Mouse (Mus musculus): Measurements from ENCODE around the gene Dgat2. TPM values are rescaled to one million over a fixed set of nuclear protein-coding genes. Genes with fewer than 3 reads are reported as not detected.

Gene Dgat2
- polyA plus RNA-seq, 1 experiment from 2014 or later = 31.2 TPM

DNA sequence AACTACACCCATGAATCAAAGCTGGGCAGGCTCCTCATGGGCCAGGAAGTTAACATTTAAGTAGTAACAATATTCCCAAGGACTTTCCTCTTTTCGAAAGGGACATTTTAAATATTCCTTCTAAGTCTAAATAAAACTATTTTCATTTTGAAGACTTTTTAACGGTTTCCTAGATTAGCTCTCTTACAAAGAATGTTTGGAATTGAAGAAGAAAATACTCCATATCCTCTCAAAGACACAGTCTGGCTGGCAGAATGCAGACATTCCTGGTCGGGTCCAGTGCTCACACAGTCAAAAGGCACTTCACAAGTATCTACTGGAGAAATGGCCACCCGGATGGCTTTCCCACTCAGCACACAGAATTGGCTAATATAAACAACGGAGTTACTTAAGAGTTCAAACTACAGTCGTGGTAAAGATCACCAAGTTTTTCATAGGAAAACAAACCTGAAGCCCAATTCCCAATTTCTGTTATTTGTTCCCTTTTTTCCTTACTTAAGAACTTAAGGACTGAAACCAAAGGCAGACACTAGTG is 50.6 kb downstream of the Dgat2 start:
- no peak for ATAC-seq (replicated peaks; ENCODE audit: low FRiP score)
- Histone ChIP-seq H3K36me3 (no peaks in the 10 kb centered on the region), H3K9me3 (replicated peaks) (no peaks in the 10 kb centered on the region), H3K27ac (peak overlapping the region; percentile 78), H3K4me3 (replicated peaks) (no peak overlapping the region), H3K4me1 (peaks cover 47% of the 10 kb centered on the region), H3K4me2 (no peak overlapping the region), H3K27me3 (no peaks in the 10 kb centered on the region), H3K9ac (no peak overlapping the region)
- 45% methylated on average over 6 of the region's 6 CpGs for WGBS

DNA sequence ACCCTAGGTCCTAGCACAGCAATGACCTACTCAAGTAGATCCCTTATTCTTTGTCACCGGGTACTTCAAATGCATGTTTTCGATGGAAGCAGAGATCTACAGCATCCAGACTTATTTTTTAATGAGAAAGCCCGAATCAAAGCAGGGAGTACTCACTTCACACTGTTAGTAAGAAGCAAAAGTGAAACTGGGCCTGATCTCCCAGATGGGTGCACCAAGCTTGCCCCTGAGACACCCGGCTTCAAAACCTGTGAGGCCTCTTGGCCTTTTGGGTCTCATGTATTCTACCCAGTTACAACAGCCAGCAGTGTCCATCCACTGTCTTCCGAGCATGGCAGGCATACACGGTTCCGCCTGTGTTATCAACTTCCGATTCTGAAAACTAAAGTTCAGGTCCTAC is 53.6 kb downstream of the Dgat2 start:
- no peak for ATAC-seq (replicated peaks; ENCODE audit: low FRiP score)
- H3K27me3 ChIP-seq = no peaks in the 10 kb centered on the region
- H3K9me3 ChIP-seq (replicated peaks) = no peaks in the 10 kb centered on the region
- H3K4me1 ChIP-seq = peaks cover 56% of the 10 kb centered on the region
- no peak overlapping the region for H3K9ac ChIP-seq
- WGBS = 89% methylated on average over 8 of the region's 8 CpGs
- no peaks in the 10 kb centered on the region; the same call in 1 of the 2 replicates for H3K36me3 ChIP-seq
- H3K4me3 ChIP-seq (replicated peaks) = no peak overlapping the region
- no peak overlapping the region for H3K4me2 ChIP-seq
- no peak overlapping the region for H3K27ac ChIP-seq

DNA sequence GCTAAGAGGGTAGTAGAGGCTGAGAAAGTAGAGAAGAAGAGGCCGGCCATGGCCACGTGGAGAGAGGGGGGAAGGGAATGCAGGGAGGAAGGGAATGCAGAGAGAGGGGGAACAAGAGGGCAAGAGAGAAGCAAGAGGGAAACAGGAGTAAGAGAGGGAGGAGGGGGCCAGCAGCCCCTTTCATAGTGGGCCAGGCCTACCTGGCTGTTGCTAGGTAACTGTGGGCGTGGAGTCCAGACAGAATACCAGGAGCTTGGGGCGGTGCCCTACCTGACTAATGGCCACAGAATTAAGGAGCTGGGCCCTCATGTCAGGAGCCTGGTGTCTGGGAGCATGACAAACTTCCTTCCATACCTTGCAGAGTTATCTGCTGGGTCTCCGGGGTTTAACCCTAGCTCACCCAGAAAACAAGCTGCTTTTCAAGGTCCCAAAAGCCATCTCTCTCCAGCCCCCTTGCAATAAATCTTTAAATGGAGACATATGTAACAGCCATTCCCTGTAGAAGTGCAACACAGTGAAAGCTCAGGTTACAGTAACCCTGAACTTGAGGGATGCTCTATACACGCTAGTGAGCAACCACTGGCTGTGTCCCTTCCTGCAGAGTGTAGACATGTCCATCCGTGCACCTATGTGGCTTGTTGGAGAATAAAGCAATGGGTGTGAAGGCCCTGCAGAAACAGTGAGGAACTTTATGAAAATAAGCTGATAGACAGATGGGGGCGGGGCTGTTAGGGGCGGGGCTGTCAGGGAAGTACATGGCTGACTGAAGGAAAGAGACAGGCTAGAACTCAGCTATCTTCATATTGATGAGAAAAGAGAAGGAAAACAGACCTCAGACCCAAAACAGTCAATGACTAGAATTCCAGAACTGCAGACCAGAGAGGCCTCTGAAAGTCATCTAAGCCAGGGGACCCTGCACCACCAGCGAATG is 54.2 kb downstream of the Dgat2 start:
- no peak overlapping the region for H3K9ac ChIP-seq
- H3K27me3 ChIP-seq = no peaks in the 10 kb centered on the region
- ATAC-seq (replicated peaks; ENCODE audit: low FRiP score) = peak; percentile 87
- H3K4me3 ChIP-seq (replicated peaks) = no peak overlapping the region
- H3K4me1 ChIP-seq = peaks cover 60% of the 10 kb centered on the region
- peak overlapping the region; percentile 37; the same call in 1 of the 2 replicates for H3K4me2 ChIP-seq
- no peaks in the 10 kb centered on the region for H3K9me3 ChIP-seq (replicated peaks)
- WGBS = 37% methylated on average over 10 of the region's 10 CpGs
- no peaks in the 10 kb centered on the region; the same call in 1 of the 2 replicates for H3K36me3 ChIP-seq
- peak overlapping the region; percentile 84 for H3K27ac ChIP-seq

DNA sequence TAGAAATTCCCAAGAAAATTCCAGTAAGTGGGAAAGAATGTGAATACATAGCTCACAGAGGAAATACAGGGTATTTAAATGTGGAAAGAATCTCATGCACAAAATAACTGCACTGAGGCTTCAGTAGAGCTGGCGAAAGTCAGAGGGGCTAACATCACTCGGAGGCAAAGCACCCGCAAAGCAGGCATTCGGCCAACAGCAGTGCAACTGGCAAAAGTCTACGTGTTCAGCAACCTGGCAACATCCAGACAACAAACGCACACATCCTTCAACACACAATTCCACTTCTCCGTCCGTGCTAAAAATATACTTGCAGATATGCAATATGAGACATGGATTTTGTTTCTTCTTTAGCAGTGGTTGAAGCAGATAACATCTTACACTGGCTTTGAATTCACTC is 56.5 kb downstream of the Dgat2 start:
- no peak overlapping the region for H3K9ac ChIP-seq
- no peaks in the 10 kb centered on the region for H3K27me3 ChIP-seq
- H3K4me3 ChIP-seq (replicated peaks) = no peak overlapping the region
- no peaks in the 10 kb centered on the region for H3K9me3 ChIP-seq (replicated peaks)
- H3K4me1 ChIP-seq = peaks cover 56% of the 10 kb centered on the region
- H3K4me2 ChIP-seq = no peak overlapping the region
- no peak overlapping the region for H3K27ac ChIP-seq
- 74% methylated on average over 8 of the region's 8 CpGs for WGBS
- H3K36me3 ChIP-seq = no peaks in the 10 kb centered on the region; the same call in 1 of the 2 replicates
- ATAC-seq (replicated peaks; ENCODE audit: low FRiP score) = no peak

DNA sequence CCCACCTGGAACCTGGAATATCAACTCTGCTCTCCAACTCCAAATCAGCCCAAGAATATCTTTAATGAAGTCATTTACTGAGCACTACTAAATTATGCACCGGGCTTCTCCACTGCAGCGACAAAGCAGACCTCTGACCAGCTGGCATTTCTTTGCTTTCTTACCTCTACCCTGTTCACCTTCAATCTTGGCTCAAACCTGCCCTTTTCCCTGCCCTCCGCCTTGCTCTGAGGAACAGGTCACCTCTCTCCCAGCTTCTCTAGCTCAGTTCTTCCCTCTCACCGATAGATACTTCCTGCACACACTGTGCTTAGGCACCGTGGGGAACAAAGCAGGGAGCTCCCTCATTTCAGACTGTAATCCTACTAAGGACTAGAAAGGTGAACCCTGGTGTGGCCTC is 59.9 kb downstream of the Dgat2 start:
- WGBS = 62% methylated on average over 5 of the region's 5 CpGs
- Histone ChIP-seq H3K36me3 (peaks cover 4% of the 10 kb centered on the region), H3K4me2 (no peak overlapping the region), H3K27me3 (no peaks in the 10 kb centered on the region), H3K4me1 (peaks cover 28% of the 10 kb centered on the region), H3K27ac (no peak overlapping the region), H3K9me3 (replicated peaks) (no peaks in the 10 kb centered on the region), H3K4me3 (replicated peaks) (no peak overlapping the region), H3K9ac (no peak overlapping the region)
- ATAC-seq (replicated peaks; ENCODE audit: low FRiP score) = no peak

DNA sequence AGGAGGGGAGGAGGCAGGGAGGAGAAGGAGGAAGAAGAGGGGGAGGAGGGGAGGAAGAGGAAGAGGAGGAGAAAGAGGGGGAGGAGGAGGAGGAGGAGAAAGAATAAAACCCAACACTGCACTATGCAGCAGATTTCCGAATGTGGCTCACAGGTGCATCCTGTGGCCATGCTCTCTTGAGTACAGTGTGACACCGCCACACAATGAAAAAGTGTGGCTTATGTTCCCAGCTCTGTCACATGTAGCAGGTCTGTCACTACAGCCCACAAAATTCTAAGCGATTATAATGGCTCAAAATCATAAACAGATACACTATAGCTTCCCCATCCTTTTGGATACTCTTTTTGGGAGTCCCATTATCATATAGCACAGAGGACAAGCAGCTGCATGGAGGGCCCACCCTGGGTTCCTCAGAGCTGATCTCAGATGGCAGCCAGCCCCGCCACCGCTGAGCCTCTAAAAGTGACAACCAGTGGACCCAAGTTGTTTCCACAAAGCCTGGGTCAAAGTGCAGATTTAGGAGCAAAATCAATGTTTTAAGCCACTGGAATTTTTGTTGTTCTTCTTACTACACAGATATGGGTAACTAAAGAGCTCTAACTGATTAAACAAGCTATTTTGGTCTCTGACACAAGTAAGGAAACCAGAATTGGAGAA is 61.5 kb downstream of the Dgat2 start:
- H3K27me3 ChIP-seq = no peaks in the 10 kb centered on the region
- peaks cover 12% of the 10 kb centered on the region; the same call in 1 of the 2 replicates for H3K4me1 ChIP-seq
- ATAC-seq (replicated peaks; ENCODE audit: low FRiP score) = no peak
- H3K9me3 ChIP-seq (replicated peaks) = no peaks in the 10 kb centered on the region
- 78% methylated on average over 5 of the region's 5 CpGs for WGBS
- no peak overlapping the region for H3K4me2 ChIP-seq
- no peak overlapping the region for H3K4me3 ChIP-seq (replicated peaks)
- no peak overlapping the region for H3K27ac ChIP-seq
- peaks cover 4% of the 10 kb centered on the region for H3K36me3 ChIP-seq
- no peak overlapping the region for H3K9ac ChIP-seq

DNA sequence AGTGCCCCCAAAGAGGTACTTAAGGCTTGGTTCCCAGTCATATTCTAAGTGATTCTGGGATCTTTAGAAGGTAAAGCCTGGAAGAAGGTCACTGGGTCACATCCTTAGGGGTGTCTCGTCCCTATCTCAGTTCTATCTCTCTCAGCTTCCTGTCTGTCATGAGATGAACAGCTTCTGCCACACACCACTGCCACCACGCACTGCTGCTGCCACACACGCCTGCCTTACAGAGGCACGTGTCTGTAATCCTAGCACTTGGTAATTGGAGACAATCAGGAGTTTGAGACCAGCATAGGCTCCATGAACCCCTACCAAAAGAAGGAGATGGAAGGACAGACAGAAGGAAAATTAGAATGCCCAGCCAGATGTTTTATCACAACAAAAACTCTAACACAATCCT is 62.4 kb downstream of the Dgat2 start:
- Histone ChIP-seq H3K4me1 (peaks cover 12% of the 10 kb centered on the region; the same call in 1 of the 2 replicates), H3K27me3 (no peaks in the 10 kb centered on the region), H3K9me3 (replicated peaks) (no peaks in the 10 kb centered on the region), H3K36me3 (peaks cover 4% of the 10 kb centered on the region), H3K4me3 (replicated peaks) (no peak overlapping the region), H3K27ac (no peak overlapping the region), H3K4me2 (no peak overlapping the region), H3K9ac (no peak overlapping the region)
- 57% methylated on average over 4 of the region's 4 CpGs for WGBS
- ATAC-seq (replicated peaks; ENCODE audit: low FRiP score) = no peak

DNA sequence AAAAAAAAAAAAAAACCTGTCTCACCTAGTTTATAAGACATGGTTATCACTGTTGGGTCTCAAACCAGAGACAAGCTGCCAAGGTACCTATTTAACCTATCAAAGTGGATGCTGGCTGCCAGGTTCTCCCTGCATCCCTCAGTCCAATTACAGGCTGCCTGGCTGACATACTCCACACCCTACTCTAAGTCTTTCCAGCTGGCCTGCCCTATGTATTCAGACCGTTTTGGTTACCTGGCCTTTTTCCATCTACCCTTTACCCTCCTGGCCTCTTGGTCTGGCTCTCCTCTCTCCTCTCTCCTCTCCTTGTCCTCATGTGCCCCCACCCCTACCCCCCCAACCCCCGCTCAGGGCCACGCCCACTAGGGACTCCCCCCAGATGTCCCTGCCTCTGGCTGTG is 65.7 kb downstream of the Dgat2 start:
- H3K36me3 ChIP-seq = peaks cover 4% of the 10 kb centered on the region
- no peak overlapping the region for H3K4me2 ChIP-seq
- ATAC-seq (replicated peaks; ENCODE audit: low FRiP score) = no peak
- H3K27me3 ChIP-seq = no peaks in the 10 kb centered on the region
- no peak overlapping the region for H3K4me3 ChIP-seq (replicated peaks)
- peaks cover 3% of the 10 kb centered on the region; the same call in 1 of the 2 replicates for H3K4me1 ChIP-seq
- 76% methylated on average over 3 of the region's 3 CpGs for WGBS
- no peaks in the 10 kb centered on the region for H3K9me3 ChIP-seq (replicated peaks)
- H3K27ac ChIP-seq = no peak overlapping the region
- H3K9ac ChIP-seq = no peak overlapping the region

DNA sequence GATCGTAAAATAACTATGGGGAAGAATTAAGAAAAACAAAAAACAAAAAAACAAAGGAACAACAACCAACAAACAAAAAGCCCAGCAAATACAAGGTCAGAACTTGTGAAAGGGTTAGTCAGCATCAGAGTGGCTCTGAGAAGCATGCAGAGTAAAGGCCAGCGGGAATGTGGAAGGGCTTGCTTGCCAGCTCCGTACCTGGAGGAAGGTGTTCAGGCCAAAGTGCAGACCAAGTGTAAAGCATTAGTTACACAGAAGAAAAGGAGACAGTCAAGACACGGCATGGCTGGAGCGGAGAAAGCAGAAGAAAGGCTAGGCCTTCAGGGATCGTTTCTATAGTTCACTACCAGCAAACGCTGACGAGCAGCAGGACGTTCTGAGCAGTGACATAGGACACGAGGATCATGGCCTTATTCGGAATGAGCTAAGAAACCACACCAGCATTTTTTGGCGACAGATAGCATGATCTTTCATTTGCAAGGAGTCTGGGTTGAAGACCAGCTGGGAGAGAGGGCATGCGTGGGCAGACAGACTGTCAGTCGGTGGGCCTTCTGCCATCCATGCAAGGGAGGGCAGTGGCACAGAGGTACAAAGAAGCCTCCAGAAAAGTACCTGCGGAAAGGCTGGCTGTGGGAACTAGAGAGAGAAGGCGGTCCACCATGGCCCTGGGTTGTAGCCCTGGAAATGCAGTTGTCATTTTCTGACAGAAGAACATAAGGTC is 68.4 kb downstream of the Dgat2 start:
- no peak overlapping the region for H3K27ac ChIP-seq
- no peaks in the 10 kb centered on the region for H3K27me3 ChIP-seq
- H3K9me3 ChIP-seq (replicated peaks) = no peaks in the 10 kb centered on the region
- WGBS = 77% methylated on average over 16 of the region's 16 CpGs
- ATAC-seq (replicated peaks; ENCODE audit: low FRiP score) = no peak
- no peak overlapping the region for H3K9ac ChIP-seq
- H3K4me2 ChIP-seq = no peak overlapping the region
- 0 out of 2 replicates have a peak, but pooled peaks cover 2% of the 10 kb centered on the region for H3K4me1 ChIP-seq
- no peak overlapping the region for H3K4me3 ChIP-seq (replicated peaks)
- H3K36me3 ChIP-seq = peaks cover 4% of the 10 kb centered on the region

DNA sequence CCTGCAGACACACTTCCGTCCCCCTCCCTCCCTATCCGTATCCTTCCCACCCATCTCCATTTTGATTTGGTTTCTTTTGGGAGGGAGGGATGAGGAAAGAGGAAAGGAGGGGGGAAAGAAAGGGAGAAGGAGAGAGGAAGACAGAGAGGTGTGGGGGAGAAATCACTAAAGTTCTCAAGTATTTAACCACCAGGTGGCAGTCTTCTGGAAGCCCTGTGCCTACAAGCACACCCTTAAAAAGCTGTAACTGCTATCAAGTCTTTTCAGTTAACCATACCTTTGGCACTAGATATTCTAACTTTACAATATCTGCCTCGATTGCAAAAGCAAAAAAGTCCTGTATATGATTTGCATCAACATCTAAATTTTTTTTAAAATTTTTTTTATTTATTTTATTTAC is 75.0 kb downstream of the Dgat2 start:
- Histone ChIP-seq H3K9ac (no peak overlapping the region), H3K27ac (no peak overlapping the region), H3K4me1 (peaks cover 19% of the 10 kb centered on the region), H3K9me3 (replicated peaks) (no peaks in the 10 kb centered on the region), H3K27me3 (no peaks in the 10 kb centered on the region), H3K4me2 (no peak overlapping the region), H3K4me3 (replicated peaks) (no peak overlapping the region), H3K36me3 (no peaks in the 10 kb centered on the region)
- no peak for ATAC-seq (replicated peaks; ENCODE audit: low FRiP score)
- WGBS = 40% methylated on average over 3 of the region's 3 CpGs

DNA sequence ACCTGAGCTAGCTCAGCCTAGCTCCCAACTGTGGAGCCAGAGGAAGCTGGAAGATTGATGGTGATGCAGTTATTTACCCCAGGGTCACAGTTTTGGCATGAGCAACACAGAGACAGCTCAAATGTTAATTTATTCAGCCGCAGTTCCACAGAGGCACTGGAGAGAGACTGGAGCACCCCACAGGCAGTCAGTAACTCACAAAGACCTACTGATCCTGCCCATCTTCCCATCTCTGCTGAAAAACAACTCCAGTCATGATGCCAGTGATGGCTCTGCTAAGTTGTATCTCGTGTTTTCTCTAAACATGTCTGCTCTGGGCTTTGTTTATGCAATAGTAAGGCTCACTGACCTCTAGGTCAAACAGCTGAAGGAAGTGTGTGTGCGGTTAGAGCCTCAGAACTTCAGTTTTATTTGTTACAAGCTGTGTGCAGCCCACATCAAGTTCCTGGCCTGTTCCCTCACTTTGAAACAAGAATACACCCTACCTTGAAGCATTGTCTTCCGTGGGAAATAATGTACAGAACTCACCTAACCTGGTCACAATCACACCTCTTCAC is 75.7 kb downstream of the Dgat2 start:
- H3K9me3 ChIP-seq (replicated peaks) = no peaks in the 10 kb centered on the region
- ATAC-seq (replicated peaks; ENCODE audit: low FRiP score) = no peak
- no peaks in the 10 kb centered on the region for H3K27me3 ChIP-seq
- no peak overlapping the region for H3K4me2 ChIP-seq
- peaks cover 27% of the 10 kb centered on the region for H3K4me1 ChIP-seq
- H3K27ac ChIP-seq = peak overlapping the region; percentile 24; the same call in 1 of the 2 replicates
- H3K9ac ChIP-seq = no peak overlapping the region
- WGBS = 19% methylated on average over 4 of the region's 4 CpGs
- no peak overlapping the region for H3K4me3 ChIP-seq (replicated peaks)
- H3K36me3 ChIP-seq = no peaks in the 10 kb centered on the region

Measured in kidney, embryonic 15.5 days (tissue).